Comparison of ENCODE assay signal across 28 mouse cellular contexts in genomic region chr15:74296277-74296676, GRCm38 (mm10).
A peak's percentile ranks its signal among the peaks of the same experiment; 100 is the strongest.
DNase-seq lines count a peak whose midpoint lies in the region; ATAC-seq and TF ChIP-seq lines count a peak whose summit lies in the region.
"Had no signal": no experiment of that assay in that cellular context is flagged by ENCODE, and none has a peak within 500 bp of the region (broad histone marks: within the 10 kb centered on the region; RNA-seq: fewer than 3 reads in every experiment).

No protein-coding gene starts in this region.

- TF ChIP-seq CTCF in brain, embryonic 14.5 days (IDR thresholded peaks at IDR 0.05; ENCODE audit: borderline replicate concordance, extremely low read depth, insufficient read depth, insufficient read length) = no peak
- TF ChIP-seq CTCF in hindbrain, postnatal 0 days (IDR thresholded peaks at IDR 0.05; ENCODE audit: low read depth) = no peak

- peak; percentile 26 for DNase-seq in forebrain, embryonic 14.5 days (ENCODE audit: low spot score)
- DNase-seq in forebrain, embryonic 11.5 days (ENCODE audit: low spot score) = no peak
- DNase-seq in brain, embryonic 14.5 days (ENCODE audit: low read depth) = peak; percentile 71
- peak; percentile 23 for DNase-seq in hindbrain, postnatal 0 days (ENCODE audit: low spot score)
- peak; percentile 65 for DNase-seq in midbrain, embryonic 14.5 days
- no peak for DNase-seq in urinary bladder, postnatal 10 days (ENCODE audit: low spot score)
- no peak for DNase-seq in heart, adult 18-20 months
- DNase-seq: adrenal gland, adult 8-10 months; cerebellum, adult 11 months; cerebellum, adult 9-10 months; cerebellum, postnatal 36 days; gastrocnemius, postnatal 36 days; heart, adult 2 months; heart, postnatal 10 days; kidney, adult 18-20 months; kidney, postnatal 25 days; left cerebral cortex, postnatal 4 days; liver, postnatal 0 days; lung, postnatal 36 days; right cerebral cortex, postnatal 4 days; thymus, postnatal 4 days had no signal

- no peaks in the 10 kb centered on the region for H3K27me3 ChIP-seq in forebrain, embryonic 14.5 days (replicated peaks; ENCODE audit: control insufficient read depth, insufficient read depth, low read length)
- H3K27me3 ChIP-seq in forebrain, embryonic 11.5 days (ENCODE audit: control insufficient read depth, insufficient read depth, low read length) = no peaks in the 10 kb centered on the region
- H3K27me3 ChIP-seq in hindbrain, postnatal 0 days (ENCODE audit: insufficient read depth, low read length) = no peaks in the 10 kb centered on the region
- H3K27me3 ChIP-seq in midbrain, embryonic 14.5 days (ENCODE audit: control insufficient read depth, insufficient read depth, low read length) = no peaks in the 10 kb centered on the region
- 0 out of 2 replicates have a peak, but pooled peaks cover 2% of the 10 kb centered on the region for H3K27me3 ChIP-seq in heart, embryonic 11.5 days (ENCODE audit: control insufficient read depth, insufficient read depth, low read length)
- H3K27me3 ChIP-seq: CH12.LX; embryonic facial prominence, embryonic 12.5 days; liver, embryonic 12.5 days had no signal

- H3K9ac ChIP-seq in forebrain, embryonic 14.5 days (ENCODE audit: low read length) = no peak overlapping the region
- no peak overlapping the region for H3K9ac ChIP-seq in forebrain, embryonic 11.5 days (ENCODE audit: low read length)
- no peak overlapping the region for H3K9ac ChIP-seq in hindbrain, postnatal 0 days (replicated peaks; ENCODE audit: low read length)
- no peak overlapping the region for H3K9ac ChIP-seq in midbrain, embryonic 14.5 days (replicated peaks; ENCODE audit: low read length)
- H3K9ac ChIP-seq in heart, embryonic 11.5 days (ENCODE audit: low read depth, low read length) = no peak overlapping the region
- H3K9ac ChIP-seq: embryonic facial prominence, embryonic 12.5 days; heart, embryonic 13.5 days; kidney, embryonic 15.5 days; liver, embryonic 12.5 days; liver, postnatal 0 days had no signal

- 0 out of 2 replicates have a peak, but pooled peaks cover 4% of the 10 kb centered on the region for H3K4me1 ChIP-seq in forebrain, embryonic 14.5 days (ENCODE audit: control insufficient read depth, insufficient read depth, low read length)
- H3K4me1 ChIP-seq in forebrain, embryonic 11.5 days (replicated peaks; ENCODE audit: control insufficient read depth, insufficient read depth, low read length) = no peaks in the 10 kb centered on the region
- no peaks in the 10 kb centered on the region for H3K4me1 ChIP-seq in hindbrain, postnatal 0 days (ENCODE audit: insufficient read depth, low read length)
- peaks cover 13% of the 10 kb centered on the region for H3K4me1 ChIP-seq in midbrain, embryonic 14.5 days (ENCODE audit: control insufficient read depth, insufficient read depth, low read length)
- no peaks in the 10 kb centered on the region for H3K4me1 ChIP-seq in heart, embryonic 11.5 days (ENCODE audit: control insufficient read depth, insufficient read depth, low read length)
- H3K4me1 ChIP-seq: embryonic facial prominence, embryonic 12.5 days; kidney, embryonic 15.5 days; liver, embryonic 12.5 days had no signal

- H3K27ac ChIP-seq in forebrain, embryonic 14.5 days (ENCODE audit: low read depth, low read length) = no peak overlapping the region
- no peak overlapping the region for H3K27ac ChIP-seq in forebrain, embryonic 11.5 days (ENCODE audit: low read depth, low read length)
- H3K27ac ChIP-seq in hindbrain, postnatal 0 days = no peak overlapping the region
- peak overlapping the region; percentile 49; the same call in 1 of the 2 replicates for H3K27ac ChIP-seq in midbrain, embryonic 14.5 days (replicated peaks; ENCODE audit: low read depth, low read length)
- H3K27ac ChIP-seq in heart, embryonic 11.5 days (ENCODE audit: low read depth, low read length) = no peak overlapping the region
- H3K27ac ChIP-seq: embryonic facial prominence, embryonic 12.5 days; heart, adult 2 months; heart, embryonic 13.5 days; kidney, embryonic 15.5 days; layer of hippocampus, adult 2 months; liver, embryonic 12.5 days had no signal

- 49% methylated on average over 8 of the region's 8 CpGs for WGBS in forebrain, embryonic 14.5 days
- WGBS in forebrain, embryonic 11.5 days = 83% methylated on average over 8 of the region's 8 CpGs
- 30% methylated on average over 8 of the region's 8 CpGs for WGBS in hindbrain, postnatal 0 days
- 9% methylated on average over 8 of the region's 8 CpGs for WGBS in midbrain, embryonic 14.5 days
- WGBS in heart, embryonic 11.5 days (ENCODE audit: insufficient replicate concordance) = 67% methylated on average over 8 of the region's 8 CpGs

- no peaks in the 10 kb centered on the region for H3K9me3 ChIP-seq in forebrain, embryonic 14.5 days (replicated peaks; ENCODE audit: control insufficient read depth, low read length)
- no peaks in the 10 kb centered on the region for H3K9me3 ChIP-seq in forebrain, embryonic 11.5 days (ENCODE audit: control insufficient read depth, low read length)
- no peaks in the 10 kb centered on the region for H3K9me3 ChIP-seq in hindbrain, postnatal 0 days (ENCODE audit: low read length)
- no peaks in the 10 kb centered on the region for H3K9me3 ChIP-seq in midbrain, embryonic 14.5 days (ENCODE audit: control insufficient read depth, low read length)
- H3K9me3 ChIP-seq in heart, embryonic 11.5 days (replicated peaks; ENCODE audit: control insufficient read depth, low read length) = no peaks in the 10 kb centered on the region
- H3K9me3 ChIP-seq: embryonic facial prominence, embryonic 12.5 days; heart, embryonic 13.5 days; kidney, embryonic 15.5 days; liver, embryonic 12.5 days had no signal

- no peak overlapping the region for H3K4me3 ChIP-seq in forebrain, embryonic 14.5 days (ENCODE audit: low read depth, low read length)
- no peak overlapping the region for H3K4me3 ChIP-seq in forebrain, embryonic 11.5 days (ENCODE audit: low read depth, low read length)
- no peak overlapping the region for H3K4me3 ChIP-seq in hindbrain, postnatal 0 days (ENCODE audit: low read length)
- no peak overlapping the region for H3K4me3 ChIP-seq in midbrain, embryonic 14.5 days (replicated peaks; ENCODE audit: low read depth, low read length)
- no peak overlapping the region for H3K4me3 ChIP-seq in heart, embryonic 11.5 days (ENCODE audit: low read depth, low read length)
- H3K4me3 ChIP-seq: embryonic facial prominence, embryonic 12.5 days; heart, adult 2 months; heart, embryonic 13.5 days; kidney, embryonic 15.5 days; layer of hippocampus, adult 2 months; liver, embryonic 12.5 days had no signal

- H3K4me2 ChIP-seq in forebrain, embryonic 14.5 days (ENCODE audit: low read length) = no peak overlapping the region
- H3K4me2 ChIP-seq in forebrain, embryonic 11.5 days (ENCODE audit: low read depth, low read length, severe bottlenecking) = no peak overlapping the region
- no peak overlapping the region for H3K4me2 ChIP-seq in hindbrain, postnatal 0 days (ENCODE audit: low read depth, low read length)
- no peak overlapping the region for H3K4me2 ChIP-seq in midbrain, embryonic 14.5 days (ENCODE audit: low read length)
- no peak overlapping the region for H3K4me2 ChIP-seq in heart, embryonic 11.5 days
- H3K4me2 ChIP-seq: embryonic facial prominence, embryonic 12.5 days; heart, embryonic 13.5 days; kidney, embryonic 15.5 days; liver, embryonic 12.5 days had no signal

- H3K36me3 ChIP-seq in forebrain, embryonic 14.5 days (ENCODE audit: control insufficient read depth, insufficient read depth, low read length) = no peaks in the 10 kb centered on the region
- H3K36me3 ChIP-seq in forebrain, embryonic 11.5 days (ENCODE audit: control insufficient read depth, insufficient read depth, low read length) = no peaks in the 10 kb centered on the region
- H3K36me3 ChIP-seq in hindbrain, postnatal 0 days (ENCODE audit: insufficient read depth, low read length) = no peaks in the 10 kb centered on the region
- H3K36me3 ChIP-seq in midbrain, embryonic 14.5 days (ENCODE audit: control insufficient read depth, insufficient read depth, low read length) = no peaks in the 10 kb centered on the region
- no peaks in the 10 kb centered on the region for H3K36me3 ChIP-seq in heart, embryonic 11.5 days (ENCODE audit: control insufficient read depth, insufficient read depth, low read length)
- H3K36me3 ChIP-seq: embryonic facial prominence, embryonic 12.5 days; heart, embryonic 13.5 days; kidney, embryonic 15.5 days; liver, embryonic 12.5 days had no signal

- no peak for TF ChIP-seq POLR2A in brain, embryonic 14.5 days (IDR thresholded peaks at IDR 0.05; ENCODE audit: borderline replicate concordance, extremely low read depth, insufficient read depth, insufficient read length, poor library complexity, severe bottlenecking)

- no peak for ATAC-seq in forebrain, embryonic 14.5 days
- no peak for ATAC-seq in forebrain, embryonic 11.5 days (replicated peaks; ENCODE audit: low FRiP score)
- ATAC-seq in hindbrain, postnatal 0 days = peak; percentile 46; the same call in 1 of the 2 replicates
- no peak; the same call in 1 of the 2 replicates for ATAC-seq in midbrain, embryonic 14.5 days (ENCODE audit: low FRiP score, low TSS enrichment)
- no peak for ATAC-seq in heart, embryonic 11.5 days (replicated peaks; ENCODE audit: insufficient number of reproducible peaks, low FRiP score, low TSS enrichment)
- ATAC-seq: liver, embryonic 12.5 days; liver, postnatal 0 days had no signal

Comparison
In these comparisons a context has a peak if more than half of its experiments do, and no peak if none do; other contexts are left out.
1. DNase-seq: peak in forebrain, embryonic 14.5 days (single experiment), brain, embryonic 14.5 days (single experiment), hindbrain, postnatal 0 days (single experiment) and midbrain, embryonic 14.5 days (single experiment); none in forebrain, embryonic 11.5 days (single experiment), urinary bladder, postnatal 10 days (single experiment) and heart, adult 18-20 months (0 of 2).